Mouse (Mus musculus): ENCODE measurements around the gene Olfr986. TPM values are rescaled to one million over a fixed set of nuclear protein-coding genes. Genes with fewer than 3 reads are reported as not detected.

Gene Olfr986
- polyA plus RNA-seq, 1 experiment: not detected

DNA sequence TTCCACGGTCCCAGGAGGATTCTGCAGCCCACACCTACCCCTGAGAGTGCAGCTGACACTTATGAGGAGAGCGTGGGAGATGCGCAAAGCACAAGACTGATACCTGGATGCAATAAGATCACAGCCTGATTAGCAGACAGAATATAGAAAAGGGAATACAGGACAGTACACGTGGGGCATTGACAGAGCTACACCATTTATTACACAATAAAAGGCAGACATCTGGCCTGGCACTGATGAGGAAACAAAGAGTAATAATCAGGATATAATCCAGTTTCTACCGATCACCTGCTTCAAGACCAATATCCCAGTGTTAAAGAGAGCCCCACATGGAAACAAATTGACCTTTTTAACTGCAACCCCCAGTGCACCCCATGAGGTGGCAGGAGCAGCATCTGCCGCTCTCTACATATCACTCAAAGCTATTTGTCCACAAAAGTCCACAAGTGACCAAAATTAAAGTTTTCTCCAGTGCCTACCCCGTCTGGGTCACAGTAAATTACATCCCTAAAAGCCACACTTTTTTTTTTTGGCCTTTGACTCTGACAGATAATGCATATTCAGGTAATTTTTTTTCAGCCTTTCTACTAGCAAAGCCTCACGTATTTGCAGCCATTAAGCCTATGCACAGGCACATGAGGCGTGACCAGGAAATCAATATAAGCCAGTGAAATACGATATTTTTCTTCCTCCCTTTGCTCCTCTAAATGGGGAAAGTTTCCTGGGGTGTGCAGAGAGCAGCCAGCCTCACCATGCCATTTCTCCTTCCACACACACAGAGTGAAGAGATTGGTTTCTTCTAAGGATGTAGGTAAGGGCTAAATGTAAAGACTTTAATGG is 53.7 kb downstream of the Olfr986 start:
- DNase-seq (ENCODE audit: low read depth): no peak

DNA sequence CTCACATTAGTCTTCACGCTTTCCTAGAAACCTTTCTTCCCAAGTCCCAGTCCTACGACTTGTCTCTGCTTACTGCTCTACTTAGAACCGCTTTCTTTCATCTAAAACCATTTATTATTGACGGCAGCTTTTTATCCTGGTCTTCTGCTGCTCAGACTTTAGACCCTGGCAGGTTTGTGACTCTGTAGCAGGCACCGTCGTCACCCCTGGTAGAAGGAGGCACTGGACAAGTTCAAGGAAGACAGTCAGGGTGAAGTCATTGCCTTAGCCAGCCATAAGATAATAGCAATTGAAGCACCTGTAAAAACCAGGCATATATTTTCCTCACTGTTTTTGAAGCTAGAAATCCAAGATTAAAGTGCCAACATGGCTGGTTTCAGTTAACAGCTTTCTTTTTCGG is 54.5 kb downstream of the Olfr986 start:
- DNase-seq (ENCODE audit: low read depth): no peak

Other genes with a start within 250 kb of the Olfr986 start
- not detected in 2 replicates for gene Olfr974, start 243.4 kb upstream of the Olfr986 start, polyA plus RNA-seq (2012; rRNA removed)
- not detected in 2 replicates for gene Olfr975, start 228.9 kb upstream of the Olfr986 start, polyA plus RNA-seq (2012; rRNA removed)
- gene Olfr976, start 219.8 kb upstream of the Olfr986 start, polyA plus RNA-seq (2012; rRNA removed): not detected in 2 replicates
- not detected in 2 replicates for gene Olfr978, start 188.8 kb upstream of the Olfr986 start, polyA plus RNA-seq (2012; rRNA removed)
- not detected in 2 replicates for gene Olfr979, start 177.5 kb upstream of the Olfr986 start, polyA plus RNA-seq (2012; rRNA removed)
- not detected in 2 replicates for gene Olfr980, start 171.3 kb upstream of the Olfr986 start, polyA plus RNA-seq (2012; rRNA removed)
- gene Olfr981, start 159.5 kb upstream of the Olfr986 start, polyA plus RNA-seq (2012; rRNA removed): not detected in 2 replicates
- not detected in 2 replicates for gene Olfr982, start 107.1 kb upstream of the Olfr986 start, polyA plus RNA-seq (2012; rRNA removed)
- not detected in 2 replicates for gene Olfr983, start 87.3 kb upstream of the Olfr986 start, polyA plus RNA-seq (2012; rRNA removed)
- gene Olfr984, start 66.7 kb upstream of the Olfr986 start, polyA plus RNA-seq (2012; rRNA removed): not detected in 2 replicates
- gene Olfr985, start 50.7 kb upstream of the Olfr986 start, polyA plus RNA-seq (2012; rRNA removed): not detected in 2 replicates
- gene Tmem225, start 32.8 kb upstream of the Olfr986 start, polyA plus RNA-seq (2012; rRNA removed): 0.16 TPM in 1 of 2 replicates, not detected in the other
- 1.6 TPM in 2 replicates for gene Zfp202, start 11.4 kb downstream of the Olfr986 start, polyA plus RNA-seq (2012; rRNA removed)
- 0.81 and 1.3 TPM in 2 replicates for gene Scn3b, start 88.3 kb downstream of the Olfr986 start, polyA plus RNA-seq (2012; rRNA removed)

Measured in gonadal fat pad, adult 2 months (tissue).